Mouse (Mus musculus) layer of hippocampus, postnatal 25 days (tissue): ENCODE measurements around the gene 1300017J02Rik. TPM values are rescaled to one million over a fixed set of nuclear protein-coding genes. Genes with fewer than 3 reads are reported as not detected.

Source experiments
- DNase-seq, 2 experiments: peaks; one replicate each; pipeline ENCODE4 v3.0.0; 2022; ENCODE audit warnings: mixed read lengths in 2 of 2, low spot score in 1 of 2; ENCODE audit errors: extremely low spot score in 1 of 2
- total RNA-seq, 2 experiments: library from RNA; stranded (reverse); gene quantifications; 2 replicates each; pipeline ENCODE4 v1.2.3; 2021

1300017J02Rik gene
- total RNA-seq, 2 experiments from 2014 or later = 0.66 to 1.3 TPM

DNA sequence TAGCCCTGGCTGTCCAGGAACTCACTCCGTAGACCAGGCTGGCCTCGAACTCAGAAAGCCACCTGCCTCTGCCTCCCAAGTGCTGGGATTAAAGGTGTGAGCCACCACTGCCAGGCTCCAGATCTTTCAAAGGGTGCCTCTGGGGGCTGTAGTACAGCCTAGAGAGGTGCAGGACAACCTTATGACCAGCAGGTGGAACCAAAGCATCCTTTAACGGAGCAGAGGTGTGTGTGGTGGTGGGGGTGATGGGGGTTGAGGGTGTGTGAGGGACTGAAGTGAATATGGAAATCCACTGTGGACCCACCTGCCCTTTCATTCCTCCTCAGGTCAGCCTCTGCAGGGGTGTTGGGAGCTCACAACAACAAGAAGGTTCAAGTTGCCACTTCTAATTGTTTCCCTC lies 79.4 kb downstream of the 1300017J02Rik start:
- no peak for DNase-seq

DNA sequence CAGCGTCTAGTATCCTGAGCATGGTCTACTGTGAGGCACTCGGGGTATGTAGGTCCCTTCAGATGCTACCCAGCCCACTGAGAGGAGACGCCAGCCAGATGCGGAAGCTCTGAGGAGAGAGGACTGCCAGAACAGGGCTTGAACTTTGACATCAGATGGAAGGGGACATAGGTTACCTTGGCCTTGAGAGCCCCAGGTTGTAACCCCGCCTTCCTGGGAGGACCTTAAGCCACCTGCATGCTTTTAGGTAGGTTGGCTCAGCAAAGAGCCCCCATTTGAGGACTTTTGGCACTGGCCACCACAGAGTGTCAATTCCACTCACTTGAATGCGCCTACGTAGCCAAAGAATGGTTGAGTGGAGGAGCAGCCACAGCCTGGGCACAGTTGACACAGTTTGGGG lies 80.2 kb downstream of the 1300017J02Rik start:
- no peak for DNase-seq

DNA sequence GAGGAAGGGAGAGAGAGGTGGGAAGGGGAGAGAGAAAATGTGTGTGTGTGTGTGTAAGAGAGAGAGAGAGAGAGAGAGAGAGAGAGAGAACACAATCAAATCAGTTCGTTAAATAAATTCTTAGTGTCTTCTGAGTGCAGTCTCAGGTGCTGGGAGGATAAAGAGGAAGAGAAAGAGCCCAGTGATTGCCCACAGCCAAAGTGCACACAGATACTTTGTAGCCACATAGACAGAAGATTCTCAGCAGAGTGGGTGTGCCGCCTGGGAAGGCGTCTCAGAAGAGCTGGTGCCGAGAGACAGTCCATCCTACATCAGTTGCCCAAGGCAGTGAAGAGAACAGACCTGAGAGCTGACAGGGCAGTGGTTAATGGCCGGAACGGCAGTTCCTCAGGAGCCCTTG lies 90.6 kb downstream of the 1300017J02Rik start:
- DNase-seq = no peak

DNA sequence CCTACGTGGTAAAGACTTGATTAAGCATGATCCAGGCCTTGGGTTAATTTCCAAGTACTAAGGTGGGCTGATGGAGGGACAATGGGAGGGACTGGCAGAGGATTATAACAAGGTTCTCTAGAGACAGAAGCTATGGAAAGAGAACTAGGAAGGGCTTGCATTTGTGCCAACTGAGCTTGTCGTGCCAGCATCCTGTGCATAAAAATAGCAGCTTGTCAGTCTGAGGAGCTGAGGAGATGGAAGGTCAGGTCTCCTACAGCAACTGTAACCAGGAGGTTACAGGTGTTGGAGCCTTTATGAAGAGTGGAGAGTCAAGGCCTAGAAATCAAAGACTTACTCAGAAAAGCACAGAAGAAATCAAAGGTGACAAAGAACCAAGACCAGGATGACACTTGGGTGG lies 91.3 kb downstream of the 1300017J02Rik start:
- DNase-seq = no peak

DNA sequence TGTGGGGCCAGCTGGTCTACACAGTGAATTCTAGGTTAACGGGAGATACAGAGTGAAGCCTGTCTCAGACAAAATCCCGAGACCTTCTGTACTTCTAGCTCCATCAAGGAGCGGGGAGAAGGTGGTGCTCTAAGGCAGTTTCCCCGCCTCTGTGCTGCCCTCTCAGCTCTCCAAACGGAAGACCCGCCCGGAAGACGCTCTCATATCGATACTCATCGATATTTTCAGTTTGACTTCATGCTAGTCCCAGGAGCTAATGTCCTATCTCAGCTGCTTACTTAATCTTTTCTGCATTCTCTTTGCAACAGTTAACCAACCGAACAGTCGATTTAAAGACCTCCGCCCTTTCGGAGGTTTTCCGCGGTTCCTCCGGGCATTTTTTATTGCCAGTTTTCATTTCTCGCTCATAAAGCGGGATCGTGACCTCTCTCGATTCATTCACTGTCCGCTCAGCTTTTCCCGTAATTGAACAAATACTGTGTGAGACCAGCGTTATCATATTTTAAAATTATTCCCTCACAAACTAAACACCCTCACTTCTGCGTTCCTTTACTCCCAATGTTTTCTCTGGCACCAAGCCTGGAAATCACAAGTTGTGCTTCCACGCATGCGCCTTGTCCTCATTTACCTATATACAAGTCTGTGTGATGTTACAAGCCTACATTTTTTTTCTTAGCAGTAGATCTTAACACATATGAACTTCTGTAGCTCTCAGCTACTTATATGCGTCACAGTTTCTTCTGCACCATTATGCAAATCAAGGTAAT lies 92.0 kb downstream of the 1300017J02Rik start:
- no peak for DNase-seq

DNA sequence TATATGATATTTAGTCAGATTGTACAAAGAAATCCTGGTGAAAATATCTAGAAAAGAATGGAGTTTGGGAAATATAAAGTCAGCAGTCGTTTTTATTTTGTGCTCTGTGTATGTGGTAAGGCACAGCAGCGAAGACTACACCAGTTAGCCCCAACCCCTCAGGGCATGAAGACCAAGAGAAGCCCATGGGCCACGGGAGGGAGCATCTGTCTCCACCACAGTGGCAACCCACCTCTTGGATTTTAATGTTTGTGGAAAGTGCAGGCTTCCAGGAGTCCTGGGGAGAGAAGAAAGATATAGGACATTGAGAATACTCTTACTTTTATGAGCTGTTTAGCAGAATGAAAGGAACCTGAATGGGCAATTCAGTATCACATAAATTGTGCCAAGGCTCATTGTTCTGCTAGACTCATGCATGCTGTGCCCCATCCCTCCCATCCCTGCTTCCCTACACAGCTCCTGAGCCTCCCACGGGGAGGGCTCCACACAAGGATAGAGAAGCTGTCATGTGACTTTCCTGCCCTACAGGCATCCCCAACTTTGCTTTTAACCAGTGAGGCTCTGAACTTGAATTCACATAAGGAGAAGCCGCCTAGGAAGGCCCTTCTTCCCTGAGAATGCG lies 96.0 kb downstream of the 1300017J02Rik start:
- DNase-seq = no peak

DNA sequence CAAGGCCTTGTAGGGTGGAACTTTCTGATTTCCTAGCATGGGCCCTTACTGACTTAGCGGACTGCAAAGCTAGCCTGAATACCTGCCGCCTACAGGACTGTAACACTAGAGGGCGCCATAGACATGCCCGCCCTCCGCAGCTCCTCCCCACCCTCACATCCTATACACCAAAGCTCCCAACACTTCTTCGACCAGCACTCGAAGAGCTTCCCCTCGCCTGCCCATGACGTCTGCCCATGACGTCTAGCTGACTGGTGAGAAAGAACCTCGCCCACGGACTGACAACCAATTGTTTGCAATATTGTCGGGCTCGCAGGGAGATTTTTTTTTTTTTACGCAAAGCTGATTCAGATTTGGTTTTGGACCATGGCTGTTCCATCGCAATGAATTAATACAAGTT lies 97.0 kb downstream of the 1300017J02Rik start:
- DNase-seq = peak; percentile 36 to 54

DNA sequence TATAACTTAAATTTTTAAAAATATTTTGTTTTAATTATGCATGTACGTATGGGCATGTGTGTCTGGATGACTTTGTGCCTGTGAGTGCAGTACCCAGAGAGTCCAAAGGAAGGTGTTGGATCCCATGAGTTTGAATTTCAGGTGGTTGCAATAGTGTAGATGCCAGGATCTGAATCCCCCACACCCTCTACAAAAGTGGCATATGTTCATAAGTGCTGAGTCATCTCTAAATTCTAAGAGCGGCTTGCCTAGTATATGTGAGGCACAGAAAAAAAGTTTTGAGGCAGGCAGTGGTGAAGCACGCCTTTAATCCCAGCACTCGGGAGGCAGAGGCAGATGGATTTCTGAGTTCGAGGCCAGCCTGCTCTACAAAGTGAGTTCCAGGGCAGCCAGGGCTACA lies 99.1 kb downstream of the 1300017J02Rik start:
- no peak for DNase-seq

DNA sequence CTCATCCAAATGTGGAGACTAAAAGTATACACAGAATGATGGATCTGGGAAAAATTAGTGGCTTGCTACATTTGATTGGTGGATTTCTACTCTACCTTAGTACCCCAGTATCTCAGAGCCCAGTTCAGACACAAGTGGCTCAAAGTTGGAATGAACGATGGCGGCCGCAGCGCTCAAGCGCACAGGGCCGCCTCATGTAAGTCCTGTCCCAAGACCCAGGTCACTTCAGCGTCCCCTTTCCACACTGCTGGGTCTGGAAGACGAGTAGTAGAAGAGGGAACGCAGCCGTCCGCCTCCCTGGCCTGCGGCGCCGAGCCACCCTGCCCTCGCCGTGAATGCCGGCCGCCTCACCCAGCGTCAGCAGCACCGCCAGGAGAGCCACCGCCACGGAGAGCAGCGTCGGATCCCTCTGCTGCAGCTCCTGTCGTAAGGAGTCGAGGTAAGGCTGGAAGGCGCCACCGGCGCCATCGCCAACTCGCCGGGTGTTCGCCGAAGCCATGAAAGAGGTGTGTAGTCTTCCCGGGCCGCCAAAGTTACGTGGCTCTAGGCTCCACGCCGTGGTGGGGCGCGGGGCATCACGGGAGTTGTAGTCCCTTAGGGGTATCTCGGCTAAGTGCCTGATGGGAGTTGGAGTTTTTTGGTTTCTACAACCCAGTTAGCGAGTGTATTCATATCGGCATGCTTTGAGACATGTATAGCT lies 103.2 kb downstream of the 1300017J02Rik start, which contains the start of gene Srprb:
Gene Srprb (minus strand): TSS at position 577 of the 700 bp plus-strand sequence.
- peak; percentile 82 to 89 for DNase-seq

Other genes starting within 250 kb of the 1300017J02Rik start
- gene Rab6b, start 193.3 kb downstream of the 1300017J02Rik start, total RNA-seq = 100 to 1,000 TPM; 454 to 464 TPM
- gene Srprb, start 102.9 kb downstream of the 1300017J02Rik start, total RNA-seq = 10 to 100 TPM; 20.5 to 22.4 TPM
- gene Gm20425, start 74.8 kb downstream of the 1300017J02Rik start, total RNA-seq = 10 to 100 TPM in 1 of 2 experiments, 1 to 10 TPM in 1; 6.6 to 11.5 TPM
- gene Trf, start 74.6 kb downstream of the 1300017J02Rik start, total RNA-seq = 100 to 1,000 TPM; 174 to 257 TPM
- 10 to 100 TPM; 19.6 to 22.8 TPM for gene Topbp1, start 133 bp upstream of the 1300017J02Rik start, total RNA-seq
- 10 to 100 TPM; 65.9 to 70.4 TPM for gene Cdv3, start 60.8 kb upstream of the 1300017J02Rik start, total RNA-seq
- gene Bfsp2, start 175.3 kb upstream of the 1300017J02Rik start, total RNA-seq = 1 to 10 TPM; 6.0 to 8.1 TPM